Comparison of ENCODE assay signal across 12 mouse cellular contexts in the genomic region with DNA sequence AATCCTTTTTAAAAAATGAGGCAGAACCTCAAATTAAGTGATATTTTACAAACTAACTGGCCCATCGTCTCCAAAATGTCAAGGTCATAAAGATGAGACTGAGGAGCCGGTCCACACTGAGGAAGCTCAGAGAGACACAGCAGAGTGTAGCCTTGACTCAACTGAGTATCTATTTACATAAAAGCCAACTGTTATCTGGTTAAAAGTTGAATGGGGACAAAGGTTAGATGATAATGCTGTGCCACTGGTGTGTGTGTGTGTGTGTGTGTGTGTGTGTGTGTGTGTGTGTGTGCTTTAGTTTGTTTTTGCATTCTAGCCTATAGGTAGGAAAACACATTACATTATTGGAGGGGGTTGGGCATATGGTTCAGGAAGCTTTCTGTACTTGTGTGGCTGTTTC.
"Had no signal": no experiment of that assay in that cellular context is flagged by ENCODE, and none has a peak within 500 bp of the region (broad histone marks: within the 10 kb centered on the region; RNA-seq: fewer than 3 reads in every experiment).

No protein-coding gene starts in this region.

- H3K4me2 ChIP-seq: limb, embryonic 12.5 days; midbrain, embryonic 12.5 days; neural tube, embryonic 13.5 days had no signal

- ATAC-seq: midbrain, embryonic 16.5 days had no signal

- H3K36me3 ChIP-seq: limb, embryonic 12.5 days; midbrain, embryonic 12.5 days; neural tube, embryonic 13.5 days had no signal

- DNase-seq: kidney, adult 8-10 months; kidney, postnatal 36 days; lung, adult 18-20 months; retina, postnatal 1 day; right cerebral cortex, postnatal 4 days; spleen, adult 18-20 months; thymus, postnatal 4 days had no signal

- H3K27me3 ChIP-seq: limb, embryonic 12.5 days; neural tube, embryonic 13.5 days had no signal

- H3K4me3 ChIP-seq: layer of hippocampus, adult 2 months; limb, embryonic 12.5 days; midbrain, embryonic 12.5 days; neural tube, embryonic 13.5 days had no signal

- H3K9ac ChIP-seq: limb, embryonic 12.5 days; midbrain, embryonic 12.5 days; neural tube, embryonic 13.5 days had no signal

- H3K27ac ChIP-seq: layer of hippocampus, adult 2 months; limb, embryonic 12.5 days; midbrain, embryonic 12.5 days; neural tube, embryonic 13.5 days had no signal

- H3K4me1 ChIP-seq: limb, embryonic 12.5 days had no signal
